Mouse (Mus musculus): ENCODE results near the gene Trafd1.
"Not testable (repeated sequence)": the region's sequence is repeated elsewhere in the genome, so short reads cannot be mapped to it uniquely, and the experiment has no call there.

The Trafd1 gene

DNA sequence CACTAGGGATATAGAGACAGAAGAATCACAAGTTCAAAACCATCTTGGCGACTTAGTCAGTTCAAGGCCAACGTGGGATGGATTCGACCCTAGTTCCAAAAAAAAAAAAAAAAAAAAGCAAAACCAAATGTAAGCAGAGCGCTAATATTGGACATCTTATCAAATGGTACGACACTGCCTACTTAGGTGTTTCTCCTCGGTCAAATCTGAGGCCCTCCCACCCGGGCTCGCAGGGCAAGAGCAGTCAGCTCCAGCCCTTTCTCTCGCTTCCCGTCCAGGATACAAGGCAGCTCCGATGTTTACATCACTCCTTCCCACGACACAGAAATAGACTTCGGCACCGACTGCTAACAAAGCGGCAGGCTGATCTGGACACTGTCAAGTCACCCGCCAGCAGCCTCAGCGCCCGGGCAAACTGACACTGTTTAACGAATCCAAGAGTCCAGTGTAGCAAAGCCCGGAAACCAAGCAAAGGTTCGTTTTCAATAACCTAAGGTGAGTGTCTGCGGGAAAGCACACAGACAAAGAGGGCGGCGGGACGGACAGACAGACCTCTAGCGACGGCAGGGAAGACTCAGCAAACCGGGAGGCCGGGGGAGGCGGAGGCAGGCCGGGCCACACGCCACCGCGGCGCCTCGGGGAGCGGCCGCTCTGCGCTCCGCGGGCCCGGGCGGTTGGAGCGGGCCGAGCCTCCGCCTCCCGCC lies 523 bp downstream of the Trafd1 start:
- DNase-seq (ENCODE audit: low spot score): no peak

DNA sequence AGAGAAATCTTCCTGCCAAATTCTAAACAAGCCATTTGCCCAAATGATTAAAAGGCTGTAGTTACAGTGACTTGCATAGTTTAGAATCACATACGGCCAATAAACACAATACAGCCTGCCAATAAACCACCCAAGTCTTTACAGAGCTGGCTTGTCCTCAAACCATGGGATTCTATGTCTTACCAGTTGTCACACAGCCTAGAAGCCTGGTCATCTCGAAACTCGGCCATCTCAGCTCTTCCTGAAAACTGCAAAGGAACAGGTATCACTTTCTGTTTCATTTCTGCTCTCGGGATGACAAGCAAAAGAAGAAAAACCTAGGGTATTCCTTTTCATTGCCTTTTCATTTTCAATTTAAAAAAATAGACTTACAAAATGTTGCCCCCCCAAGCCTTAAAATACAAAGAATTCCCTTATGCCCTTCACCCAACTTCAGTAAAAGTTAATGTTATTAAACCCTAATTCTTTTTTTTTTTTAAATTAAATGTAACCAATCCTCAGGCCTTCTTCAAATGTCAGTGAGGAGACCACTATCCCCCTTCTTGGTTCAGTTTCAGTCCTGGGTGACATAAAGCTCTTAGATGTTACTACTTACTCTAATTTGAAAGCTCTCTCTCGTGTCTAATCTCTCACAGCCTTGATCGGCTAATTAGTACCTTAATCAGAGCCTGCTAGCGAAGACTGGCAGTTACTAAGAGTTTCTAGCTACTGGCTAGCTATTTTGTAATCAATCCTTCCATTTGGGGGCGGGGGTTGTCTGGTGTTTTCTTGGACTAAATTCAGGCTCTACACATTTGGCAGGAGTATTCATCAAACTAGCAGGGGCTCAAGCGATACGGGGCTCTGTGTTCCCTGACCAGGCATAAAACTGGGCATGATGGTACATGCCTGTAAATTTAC lies 1.3 kb downstream of the Trafd1 start:
- DNase-seq (ENCODE audit: low spot score): no peak

DNA sequence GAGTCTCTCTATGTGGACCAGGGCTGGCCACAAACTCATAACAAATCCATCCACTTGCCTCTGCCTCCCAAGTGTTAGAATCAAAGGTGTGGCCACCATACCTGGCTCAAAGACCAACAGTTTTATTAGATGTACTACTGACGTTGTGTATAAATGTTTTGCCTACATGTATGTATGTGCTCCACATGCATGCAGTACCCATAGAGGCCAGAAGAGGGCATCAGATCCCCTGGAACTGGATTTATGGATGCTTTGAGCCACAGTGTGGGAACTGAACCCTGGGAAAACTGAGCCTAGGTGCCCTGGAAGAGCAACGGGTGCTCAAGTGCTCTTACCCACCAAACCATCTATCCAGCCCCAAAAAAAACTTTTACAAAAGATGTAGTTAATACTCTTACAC lies 4.7 kb downstream of the Trafd1 start:
- DNase-seq (ENCODE audit: low spot score): no peak

DNA sequence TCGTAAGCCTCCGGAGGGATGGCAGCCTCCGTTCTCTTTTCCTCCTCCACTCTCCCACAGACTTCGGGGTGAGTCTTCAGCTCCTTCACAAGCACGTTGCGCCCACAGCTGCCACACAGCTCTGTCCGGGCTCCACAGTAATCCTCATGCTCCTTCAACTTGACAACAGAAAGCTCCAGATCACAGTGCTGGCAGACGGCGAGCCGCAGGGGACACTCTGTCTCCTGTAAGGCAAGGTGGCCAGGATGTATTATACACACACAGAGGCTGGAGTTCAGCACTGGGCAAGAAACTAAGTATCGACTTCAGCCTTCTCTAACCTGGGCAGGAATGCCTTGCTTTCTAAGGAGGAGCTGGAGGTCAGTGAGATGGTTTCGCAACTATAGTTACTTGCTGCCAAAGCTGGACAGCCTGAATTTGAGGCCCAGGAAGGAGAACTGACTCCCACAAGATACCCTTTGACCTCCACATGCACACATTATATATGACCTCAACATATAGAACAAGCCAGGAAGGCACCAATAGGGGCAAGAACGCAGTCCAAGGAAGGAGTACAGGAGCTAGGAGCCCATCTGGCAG lies 6.7 kb downstream of the Trafd1 start:
- DNase-seq (ENCODE audit: low spot score): no peak

DNA sequence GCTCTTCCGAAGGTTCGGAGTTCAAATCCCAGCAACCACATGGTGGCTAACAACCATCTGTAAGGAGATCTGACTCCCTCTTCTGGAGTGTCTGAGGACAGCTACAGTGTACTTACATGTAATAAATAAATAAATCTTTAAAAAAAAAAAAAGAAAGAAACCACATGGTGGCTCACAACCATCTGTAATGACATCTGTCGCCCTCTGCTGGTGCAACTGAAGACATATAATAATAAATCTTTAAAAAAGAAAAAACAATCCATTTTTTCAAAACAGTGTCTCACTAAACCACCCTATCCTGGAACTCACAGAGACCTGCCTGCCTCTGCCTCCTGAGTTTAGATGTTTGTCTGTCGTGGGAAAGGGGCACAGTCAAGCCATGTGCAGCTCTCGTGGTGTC lies 8.5 kb downstream of the Trafd1 start:
- not testable (repeated sequence) for DNase-seq (ENCODE audit: low spot score)

DNA sequence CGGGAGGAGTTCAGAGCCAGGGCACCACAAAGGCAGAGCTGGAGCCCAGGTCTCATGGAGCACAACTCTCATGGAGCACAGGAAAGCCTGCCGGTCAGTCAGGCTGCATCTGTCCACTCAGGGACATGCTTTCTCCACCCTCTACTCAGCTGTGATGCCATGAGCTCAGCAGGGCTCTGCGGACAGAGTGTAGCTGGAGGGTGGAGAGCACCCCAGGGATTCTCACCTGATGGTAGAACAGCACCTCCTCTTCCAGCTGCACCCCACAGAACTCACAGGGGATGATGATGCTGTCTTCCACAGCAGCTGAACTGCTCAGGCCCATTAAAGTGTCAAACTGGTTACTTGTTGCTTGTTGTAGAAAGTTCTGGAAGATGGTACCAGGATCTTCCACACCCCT lies 10.6 kb downstream of the Trafd1 start:
- no peak for DNase-seq (ENCODE audit: low spot score)

DNA sequence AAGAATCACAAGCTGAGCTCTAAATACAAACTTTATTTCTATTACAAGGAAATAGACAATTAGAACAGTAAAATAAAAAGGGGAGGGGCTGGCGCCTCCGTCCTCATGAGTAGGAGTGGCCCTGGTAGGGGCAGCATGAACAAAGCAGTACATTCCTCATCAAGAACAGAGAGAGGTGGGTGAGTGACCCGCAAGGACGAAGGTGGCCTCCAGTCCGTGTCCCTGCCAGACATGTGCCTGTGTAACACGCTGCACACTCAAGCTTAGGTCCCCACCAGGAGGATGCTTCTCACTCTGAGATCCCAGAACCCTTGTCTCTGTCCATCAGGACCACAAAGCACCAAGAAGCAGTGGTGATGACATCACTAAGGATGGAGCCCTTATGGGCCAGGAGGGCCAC lies 13.7 kb downstream of the Trafd1 start:
- no peak for DNase-seq (ENCODE audit: low spot score)

DNA sequence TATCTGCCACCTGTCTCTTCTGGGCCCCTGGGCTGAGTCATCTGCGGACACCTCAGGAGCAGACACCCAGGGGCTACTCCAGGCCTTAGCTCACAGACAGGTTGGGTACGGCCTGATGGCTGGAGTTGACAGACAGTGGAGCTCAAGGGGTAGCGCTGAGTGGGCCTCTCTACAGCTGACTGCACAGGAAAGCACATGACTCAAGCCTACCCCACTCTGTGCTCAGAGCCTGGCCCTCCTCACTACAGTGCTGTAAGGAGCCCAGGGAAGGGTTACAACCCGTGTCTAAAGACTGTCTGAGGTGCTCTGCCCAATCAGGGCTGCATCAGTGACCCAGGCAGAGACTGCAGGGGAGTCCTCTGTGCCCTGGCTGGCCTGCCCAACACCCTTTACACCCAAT lies 18.2 kb downstream of the Trafd1 start:
- no peak for DNase-seq (ENCODE audit: low spot score)

DNA sequence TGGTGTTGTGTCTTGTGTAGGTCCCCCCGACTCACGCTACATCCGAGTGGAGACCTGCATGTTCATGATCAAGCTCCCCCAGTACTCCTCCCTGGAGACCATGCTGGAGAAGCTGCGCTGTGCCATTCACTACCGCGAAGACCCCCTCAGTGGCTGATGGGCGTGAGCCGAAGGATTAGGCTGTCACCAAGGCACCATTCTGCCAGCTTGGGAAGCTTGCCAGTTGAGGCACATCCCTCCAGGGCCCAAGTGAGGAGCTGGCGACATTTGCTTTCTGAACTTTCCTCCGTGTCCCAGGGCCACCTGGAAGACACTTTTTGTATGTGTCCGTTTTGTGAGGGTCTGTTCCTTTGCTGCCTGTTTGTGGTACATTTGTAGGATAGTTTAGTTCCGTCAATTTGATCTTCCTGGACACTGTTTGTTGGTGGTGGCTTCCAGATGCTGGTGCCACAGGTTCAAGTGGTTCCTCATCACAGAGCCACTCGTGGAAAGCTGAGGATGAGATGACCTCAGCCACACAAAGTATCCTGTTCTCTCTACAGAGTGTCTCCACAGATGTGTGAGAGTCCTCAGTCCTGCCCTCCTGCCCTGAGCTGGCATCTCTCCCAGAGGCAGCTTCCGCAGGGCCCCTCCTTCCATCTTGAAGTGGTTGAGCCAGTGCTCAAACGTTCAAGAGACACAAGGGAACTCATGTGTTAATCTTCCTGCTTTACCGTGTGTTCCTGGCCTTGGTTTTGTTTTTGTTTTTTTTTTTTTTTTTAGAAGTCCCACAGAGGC lies 18.8 kb downstream of the Trafd1 start:
- DNase-seq (ENCODE audit: low spot score): no peak

DNA sequence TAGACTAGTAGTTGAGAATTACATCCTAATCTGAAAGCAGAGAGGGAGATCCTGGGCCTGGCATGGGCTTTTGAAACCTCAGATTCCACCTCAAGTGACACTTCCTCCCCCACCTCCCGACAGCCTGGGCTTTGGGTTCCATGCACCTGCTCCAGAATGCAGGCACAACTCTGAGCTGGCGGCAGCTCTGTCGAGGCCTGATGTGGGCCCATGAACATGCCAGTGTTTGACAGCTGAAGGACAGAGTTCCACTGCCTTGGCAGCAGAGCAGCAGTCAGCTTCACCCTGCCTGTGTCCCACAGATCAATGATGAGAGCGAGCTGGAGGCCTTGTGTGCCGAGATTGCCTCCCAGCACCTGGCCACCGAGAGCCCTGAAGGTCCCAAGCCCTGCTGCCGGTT lies 22.0 kb downstream of the Trafd1 start:
- no peak for DNase-seq (ENCODE audit: low spot score)

DNA sequence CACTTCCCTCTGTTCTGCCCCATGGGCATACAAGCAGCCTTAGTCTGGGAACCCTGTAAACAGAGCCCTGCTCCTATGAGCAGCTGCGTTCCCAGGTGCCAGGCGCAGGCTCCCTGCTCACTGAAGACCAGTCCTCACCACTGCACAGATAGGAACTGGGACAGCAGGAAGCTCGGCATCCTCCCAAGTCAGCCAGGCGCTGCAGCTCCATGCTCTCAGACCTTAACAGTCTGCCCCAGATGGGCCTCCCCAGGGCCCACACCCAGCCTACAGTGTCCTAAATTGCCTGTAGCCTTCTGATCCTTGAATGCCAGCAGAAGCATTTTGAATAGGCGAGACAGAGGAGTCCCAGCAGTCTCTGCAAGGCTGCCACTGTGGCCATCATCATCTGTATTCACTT lies 23.7 kb downstream of the Trafd1 start:
- DNase-seq (ENCODE audit: low spot score): no peak

DNA sequence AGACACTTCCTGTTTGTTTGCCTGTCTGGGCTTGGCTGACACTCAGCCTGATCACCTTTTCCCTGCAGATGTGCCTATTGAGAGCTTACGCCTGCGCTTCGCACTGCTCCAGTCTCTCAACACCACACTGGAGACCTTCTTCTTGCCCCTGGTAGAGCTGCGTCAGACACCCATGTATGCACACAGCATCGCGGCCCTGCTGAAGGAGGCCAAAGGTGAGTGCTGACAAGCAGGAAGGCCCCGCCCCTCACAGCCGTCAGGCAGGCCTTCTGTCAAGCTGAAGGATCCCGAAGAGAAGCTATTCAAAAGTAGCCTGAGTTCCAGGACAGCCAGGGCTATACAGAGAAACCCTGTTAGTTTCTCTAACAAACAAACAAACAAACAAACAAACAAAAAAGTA lies 26.2 kb downstream of the Trafd1 start:
- DNase-seq (ENCODE audit: low spot score): no peak

DNA sequence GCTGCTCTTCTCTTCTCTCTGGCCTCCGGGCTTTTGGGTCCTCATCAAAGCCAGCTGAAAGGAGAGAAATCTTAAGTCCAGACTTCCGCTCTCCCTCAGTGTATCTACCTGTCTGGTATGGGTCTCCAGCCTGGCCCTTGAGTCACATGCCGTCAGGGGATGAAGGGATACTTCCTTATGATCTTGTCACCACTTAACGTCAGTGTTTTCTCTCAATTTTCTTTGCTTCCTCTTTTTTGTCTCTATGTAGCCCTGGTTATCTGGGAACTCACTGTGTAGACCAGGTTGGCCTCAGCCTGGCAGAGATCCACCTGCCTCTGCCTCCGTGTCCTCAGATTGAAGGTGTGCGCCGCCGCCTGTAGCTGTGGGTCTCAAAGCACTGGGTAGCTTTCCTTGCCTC lies 41.4 kb downstream of the Trafd1 start:
- DNase-seq (ENCODE audit: low spot score): no peak

DNA sequence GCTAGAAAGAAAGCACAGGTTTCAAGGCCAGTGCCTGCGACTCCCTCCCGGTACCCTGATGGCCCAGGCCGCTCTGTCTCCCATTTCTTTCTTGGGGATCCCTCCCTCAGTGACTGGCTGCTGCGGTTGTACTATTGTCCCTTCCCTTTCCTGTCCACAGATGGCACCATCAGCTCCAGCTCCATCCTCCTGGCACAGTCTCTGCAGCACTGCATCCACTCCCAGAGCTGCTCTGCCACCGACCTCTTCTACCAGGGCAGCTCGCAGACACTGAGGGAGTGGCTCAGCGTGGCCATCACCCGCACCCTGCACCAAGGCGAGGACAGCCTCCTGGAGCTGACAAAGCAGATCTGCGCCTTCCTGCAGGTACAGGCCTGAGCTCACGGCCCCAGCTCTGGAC lies 42.9 kb downstream of the Trafd1 start:
- DNase-seq (ENCODE audit: low spot score): no peak

DNA sequence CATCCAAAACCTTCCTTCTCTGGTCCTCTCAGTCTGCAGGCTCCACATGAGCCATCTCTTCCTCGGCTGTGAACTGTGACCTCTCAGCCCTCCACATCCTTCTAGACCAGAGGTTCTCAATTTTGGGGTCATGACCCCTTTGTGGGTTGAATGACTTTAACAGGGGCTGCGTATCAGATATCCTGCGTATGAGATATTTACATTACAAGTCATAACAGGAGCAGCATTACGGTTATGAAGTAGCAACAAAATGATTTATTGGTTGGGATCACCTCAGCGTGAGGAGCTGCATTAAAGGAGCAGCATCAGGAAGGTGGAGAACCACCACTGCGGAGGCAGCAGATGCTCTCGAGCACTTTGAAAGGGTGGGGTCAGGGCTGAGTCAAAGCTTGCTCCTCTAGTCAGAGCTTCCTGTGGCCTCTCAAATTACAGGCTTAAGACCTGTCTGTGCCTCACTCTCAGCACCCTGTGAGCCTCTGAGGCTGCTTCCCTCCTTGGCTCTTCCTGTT lies 44.4 kb downstream of the Trafd1 start:
- no peak for DNase-seq (ENCODE audit: low spot score)

DNA sequence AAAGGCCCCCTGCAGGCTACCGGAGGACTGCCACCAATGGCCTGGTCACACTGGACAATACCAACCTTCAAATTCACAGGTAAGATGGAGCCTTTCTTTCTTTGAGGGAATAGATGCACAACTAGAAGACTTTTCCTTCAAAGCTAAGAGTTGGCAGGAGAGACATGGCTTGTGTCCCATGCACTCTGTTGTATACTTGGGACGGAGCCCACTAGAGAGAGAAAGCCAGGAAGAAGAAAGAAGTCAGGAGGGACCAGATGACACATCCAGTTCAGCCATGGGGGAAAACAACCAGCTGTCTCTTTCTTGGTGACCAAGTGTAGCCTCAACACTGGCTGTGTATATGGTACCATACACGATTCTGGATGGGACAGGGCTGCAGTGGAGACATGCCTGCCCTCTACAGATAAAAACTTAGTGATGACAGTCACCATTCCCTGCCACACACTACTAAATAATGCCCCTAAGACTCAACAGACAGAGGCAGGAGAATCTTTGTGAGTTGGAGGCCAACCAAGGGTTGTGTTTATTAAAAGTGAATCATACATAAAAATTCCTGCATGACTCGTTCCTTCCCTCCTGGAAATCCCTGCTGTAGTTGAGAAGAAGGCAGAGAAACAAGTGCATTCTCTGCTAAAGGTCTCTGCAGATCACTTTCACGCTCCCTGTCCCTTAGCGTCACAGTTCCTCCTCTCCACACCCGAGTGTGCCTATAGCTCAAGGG lies 45.8 kb downstream of the Trafd1 start:
- no peak for DNase-seq (ENCODE audit: low spot score)

DNA sequence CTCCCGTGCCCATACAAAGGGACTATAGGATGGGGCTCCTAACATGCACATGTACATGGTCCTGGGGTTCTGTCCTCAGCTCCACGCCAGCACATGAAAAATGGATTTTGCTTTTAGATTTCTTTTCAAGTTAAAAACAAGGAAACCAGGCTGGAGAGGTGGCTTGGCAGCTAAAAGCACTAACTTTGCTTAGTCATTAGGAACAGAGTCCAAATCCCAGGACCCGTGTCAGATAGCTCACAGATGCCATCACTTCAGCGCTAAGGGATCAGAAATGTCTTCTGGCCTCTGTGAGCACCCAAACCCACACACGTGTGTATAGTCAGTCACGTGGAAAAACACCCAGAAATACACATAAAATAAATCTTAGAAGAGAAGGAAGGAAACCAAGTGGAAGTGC lies 48.7 kb downstream of the Trafd1 start:
- no peak for DNase-seq (ENCODE audit: low spot score)

DNA sequence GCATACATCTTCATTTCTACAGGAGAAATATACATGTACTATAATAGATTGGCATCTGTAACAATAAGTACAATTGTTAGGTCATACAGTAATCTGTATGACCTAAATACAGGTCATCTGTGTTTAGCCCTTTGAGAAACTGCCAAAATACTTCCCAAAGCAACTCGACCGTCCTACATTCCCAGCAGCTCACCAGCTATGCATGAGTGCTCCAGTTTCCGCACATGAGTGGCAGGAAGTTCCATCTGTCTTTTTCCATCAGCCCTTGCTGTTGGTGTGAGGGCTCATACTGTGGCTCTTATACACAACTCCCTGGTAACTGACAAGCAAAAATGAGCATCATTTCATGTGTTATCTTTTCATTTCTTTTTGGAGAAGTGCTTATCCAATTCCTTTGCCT lies 49.4 kb downstream of the Trafd1 start:
- no peak for DNase-seq (ENCODE audit: low spot score)

DNA sequence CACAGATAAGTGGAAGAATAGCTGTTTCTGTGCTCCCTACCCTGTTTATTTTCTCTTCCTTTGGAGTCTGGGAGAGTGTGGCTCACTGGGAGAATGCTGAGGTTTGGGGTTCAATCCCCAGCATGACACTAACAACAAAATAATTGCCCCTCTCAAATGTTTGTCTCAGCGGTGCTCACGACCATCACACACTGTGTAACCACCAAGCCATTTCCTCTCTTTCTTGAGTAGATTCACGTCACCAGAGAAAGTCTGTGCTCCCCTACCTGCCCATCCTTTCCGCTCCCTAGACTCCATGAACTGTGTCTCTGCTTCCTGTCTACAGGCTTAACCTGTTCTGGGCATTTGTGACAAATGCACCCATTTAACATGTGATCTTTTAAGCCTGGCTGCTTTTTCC lies 50.0 kb downstream of the Trafd1 start:
- DNase-seq (ENCODE audit: low spot score): no peak

DNA sequence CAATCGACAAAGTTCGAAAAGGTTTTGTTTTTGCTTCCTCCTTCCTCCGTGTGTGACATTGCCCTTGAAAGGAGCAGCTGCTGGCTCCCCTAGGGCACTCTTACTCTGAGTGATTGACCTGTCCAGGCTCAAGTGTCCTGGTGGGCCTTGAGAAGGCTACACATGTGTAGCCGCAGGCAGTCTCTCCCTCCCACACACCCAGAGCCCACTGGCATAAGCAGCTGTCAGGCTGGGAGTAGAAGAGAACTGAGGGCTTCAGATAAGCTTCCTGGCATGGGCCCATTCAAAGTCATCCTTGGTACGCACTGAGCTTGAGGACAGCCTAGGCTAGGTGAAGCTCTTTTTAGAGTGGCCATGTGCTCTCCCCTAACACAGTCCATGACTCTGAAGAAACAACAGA lies 51.0 kb downstream of the Trafd1 start:
- DNase-seq (ENCODE audit: low spot score): no peak

DNA sequence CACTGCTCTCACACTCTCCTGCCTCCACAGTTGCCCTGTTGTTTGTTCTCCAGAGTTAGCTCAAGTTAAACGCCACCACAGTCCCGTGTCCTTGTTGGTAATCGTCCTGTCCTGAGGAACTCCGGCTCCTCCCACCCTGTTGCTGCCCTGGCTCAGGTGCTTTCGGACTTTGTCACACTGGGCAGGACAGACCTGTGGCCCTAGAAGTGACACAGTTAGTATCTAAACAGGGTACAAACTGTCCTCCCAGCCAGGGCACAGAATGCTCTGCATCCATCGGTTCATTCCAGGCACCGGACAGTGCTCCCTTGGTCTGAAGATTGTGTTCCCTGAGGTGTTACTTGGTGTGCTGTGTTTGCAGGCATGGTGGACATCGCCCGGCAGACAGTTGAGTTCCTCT lies 51.5 kb downstream of the Trafd1 start:
- no peak for DNase-seq (ENCODE audit: low spot score)

DNA sequence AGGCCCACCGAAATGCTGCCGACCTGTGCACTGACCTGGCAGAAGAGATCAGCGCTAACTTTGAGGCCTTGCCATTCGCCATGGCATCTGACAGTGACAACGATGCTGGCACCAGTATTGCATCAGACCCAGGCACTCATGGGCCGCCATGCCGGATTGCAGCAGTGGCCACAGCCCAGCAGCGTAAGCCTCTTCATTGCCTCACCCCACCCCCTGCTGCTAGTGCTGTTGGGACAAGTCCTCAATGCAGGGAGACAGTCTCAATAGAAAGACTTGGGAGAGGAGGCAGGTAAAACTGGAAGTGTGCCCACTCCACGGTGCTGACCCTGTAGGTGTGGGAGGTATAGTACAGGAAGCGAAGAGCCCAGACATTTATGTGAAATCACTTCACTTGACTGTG lies 53.7 kb downstream of the Trafd1 start:
- DNase-seq (ENCODE audit: low spot score): no peak
